Mouse (Mus musculus): Measurements from ENCODE around the gene Pelo.

Gene Pelo

DNA sequence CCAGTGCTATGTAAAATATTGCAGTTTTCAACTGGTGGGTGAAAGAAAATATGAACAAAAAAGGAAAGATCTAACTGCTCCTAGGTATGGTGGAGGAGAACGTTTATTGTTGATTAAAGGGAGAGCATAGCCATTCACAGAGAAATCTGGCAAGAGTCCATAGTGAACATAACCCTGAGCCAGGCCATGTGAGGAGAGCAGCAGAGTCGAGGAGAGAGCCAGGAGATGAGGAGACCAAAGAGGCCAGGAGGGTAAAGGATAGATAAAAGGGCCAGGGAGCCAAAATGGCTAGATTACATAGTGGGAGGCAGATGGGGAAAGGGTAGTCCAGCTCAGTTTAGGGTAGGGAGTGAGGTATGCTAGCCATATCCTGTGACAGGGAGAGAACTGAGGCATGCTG is 6.2 kb upstream of the Pelo start:
- DNase-seq, result no peak

DNA sequence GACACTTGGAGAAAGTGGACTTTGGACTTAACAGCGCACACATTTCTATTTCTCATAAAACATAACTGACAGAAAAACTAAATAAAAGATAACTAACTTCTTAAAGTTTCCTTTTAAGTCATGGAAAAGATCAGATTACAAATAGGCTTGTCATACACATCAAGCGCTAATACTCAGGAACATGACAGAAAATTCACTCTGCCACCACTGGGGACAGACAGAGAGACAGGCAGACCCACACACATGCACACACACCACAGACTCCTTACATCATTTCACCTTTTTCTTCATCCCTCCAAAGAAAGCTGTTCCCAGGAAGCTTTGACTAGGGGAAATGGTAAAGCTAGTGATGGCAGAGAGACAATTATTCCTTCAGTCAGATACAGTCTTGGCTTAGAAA is 5.4 kb upstream of the Pelo start:
- DNase-seq, result no peak

DNA sequence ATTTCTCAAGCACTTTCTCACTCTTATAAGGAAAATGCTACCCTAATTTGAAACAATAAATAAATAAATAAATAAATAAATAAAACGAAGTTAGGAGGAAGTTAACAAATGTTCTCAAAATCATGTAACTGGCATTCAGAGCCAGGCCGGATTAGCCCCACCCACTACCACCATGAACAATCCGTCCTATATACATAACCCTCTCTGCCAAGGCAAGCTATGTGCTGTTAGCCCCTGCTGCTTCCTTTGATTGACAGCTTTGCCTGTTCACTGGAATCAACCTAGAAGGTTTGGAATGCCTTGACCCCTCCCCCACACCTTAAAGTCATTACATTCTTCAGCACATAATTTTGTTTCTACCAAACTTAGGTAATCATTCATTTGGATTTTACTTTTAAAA is 1.5 kb upstream of the Pelo start:
- peak in 1 of 2 experiments; percentile 7 for DNase-seq

DNA sequence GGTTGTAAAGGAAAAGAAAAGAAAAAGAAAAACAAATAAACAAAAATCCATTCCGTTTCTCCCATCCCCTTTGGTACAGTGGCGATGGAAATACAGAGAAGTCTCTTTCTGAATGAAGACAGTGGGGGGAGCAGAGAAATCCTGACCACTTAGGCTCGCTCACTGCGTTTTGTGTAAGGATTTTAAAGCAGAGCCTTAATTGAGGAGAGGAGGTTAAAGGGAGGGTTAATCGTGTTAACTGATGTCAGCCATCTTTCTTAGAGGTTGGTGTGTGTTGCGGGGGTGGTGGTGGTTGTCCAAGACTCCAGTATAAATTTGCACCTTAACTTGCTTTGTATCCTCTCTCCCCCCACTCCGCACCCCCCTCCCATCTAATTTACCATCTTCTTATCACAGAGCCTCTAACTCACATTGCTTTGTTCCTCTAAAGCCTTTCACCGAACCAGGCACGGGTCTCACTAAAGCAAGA is 1.0 kb upstream of the Pelo start:
- DNase-seq, result no peak

DNA sequence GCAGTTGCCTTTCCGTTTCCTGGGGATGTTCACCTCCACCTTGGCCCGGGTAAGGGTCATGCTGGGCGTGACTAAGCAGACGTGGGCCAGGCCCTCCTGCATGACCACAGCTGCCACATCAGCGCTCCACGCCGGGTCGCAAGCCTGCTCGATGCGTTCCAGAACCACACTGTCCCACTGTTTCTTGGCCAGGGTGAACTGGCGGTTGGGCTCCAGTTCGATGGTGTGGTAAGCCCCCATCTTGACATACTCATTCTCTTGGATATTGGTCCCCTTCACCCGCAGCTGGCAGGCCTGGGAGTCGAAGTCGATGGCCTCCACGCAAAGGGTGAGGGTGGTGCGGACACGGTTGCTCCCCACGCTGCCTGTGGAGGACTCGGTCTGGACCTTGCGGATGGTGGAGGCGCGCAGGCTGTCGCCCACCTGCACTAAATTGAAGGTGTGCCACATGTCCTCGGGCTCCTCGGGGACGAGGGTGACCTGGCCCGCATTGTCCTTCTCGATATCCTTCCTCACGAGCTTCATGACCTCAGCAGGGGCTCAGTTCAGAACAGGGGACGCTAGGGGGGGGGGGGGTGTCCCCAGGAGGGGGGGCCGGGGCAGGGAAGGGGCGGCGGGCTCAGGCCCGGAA is 476 bp downstream of the Pelo start:
- DNase-seq, result peak in 1 of 2 experiments; percentile 33

DNA sequence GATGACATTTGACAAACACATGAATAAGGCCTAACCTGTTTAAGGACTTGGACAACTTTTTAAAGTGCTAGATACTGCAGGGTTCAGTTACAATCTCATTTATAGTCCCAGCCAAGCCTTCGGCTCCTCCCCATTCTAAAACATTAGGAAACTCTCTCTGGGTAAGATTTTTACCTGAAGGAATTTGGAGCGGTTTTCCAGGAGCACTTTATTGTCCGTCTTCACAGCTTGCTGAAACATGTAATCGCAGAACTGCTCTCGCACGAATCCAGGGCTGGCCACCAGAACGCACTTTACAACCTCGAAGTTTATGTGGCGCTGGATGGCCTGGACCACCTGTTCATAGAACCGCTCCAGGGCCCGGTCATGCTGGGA is 979 bp downstream of the Pelo start:
- DNase-seq, result no peak

DNA sequence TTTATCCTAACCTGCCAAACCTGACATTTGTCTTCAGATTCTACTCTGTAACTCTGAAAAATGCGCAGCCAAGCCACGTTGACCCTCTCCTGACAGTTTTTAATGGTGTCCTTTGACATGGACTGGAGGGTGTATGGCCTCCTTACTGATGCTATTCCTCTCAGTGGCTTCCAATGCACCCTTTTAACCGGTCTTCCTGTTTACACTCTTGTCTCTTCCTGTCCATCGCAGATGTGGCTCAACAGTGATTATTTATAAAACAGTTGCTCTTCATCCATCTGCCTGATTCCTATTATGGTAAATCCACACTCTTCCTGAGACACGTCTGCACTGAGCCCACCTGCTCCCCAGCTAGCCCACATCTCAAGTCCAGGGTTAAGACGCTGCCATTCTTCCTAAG is 4.0 kb downstream of the Pelo start:
- DNase-seq, result no peak

DNA sequence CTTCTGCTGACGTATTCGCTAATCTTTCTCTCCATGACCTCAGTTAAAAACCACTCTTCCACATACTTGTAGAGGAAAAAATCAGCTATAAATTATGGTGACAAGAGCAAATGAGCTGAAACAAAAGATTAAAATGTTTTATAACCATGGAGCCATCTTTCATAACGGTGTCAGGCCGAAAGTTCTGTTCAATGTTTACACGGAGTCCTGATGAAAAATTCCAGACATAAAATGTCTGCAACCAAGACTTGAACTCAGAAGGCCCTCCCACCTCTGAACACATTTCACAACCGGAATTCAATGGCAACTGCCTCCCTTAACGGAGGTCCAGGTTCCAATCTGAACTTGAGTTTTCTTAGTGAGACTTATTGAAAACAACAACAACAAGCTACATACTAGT is 7.6 kb downstream of the Pelo start:
- no peak for DNase-seq

DNA sequence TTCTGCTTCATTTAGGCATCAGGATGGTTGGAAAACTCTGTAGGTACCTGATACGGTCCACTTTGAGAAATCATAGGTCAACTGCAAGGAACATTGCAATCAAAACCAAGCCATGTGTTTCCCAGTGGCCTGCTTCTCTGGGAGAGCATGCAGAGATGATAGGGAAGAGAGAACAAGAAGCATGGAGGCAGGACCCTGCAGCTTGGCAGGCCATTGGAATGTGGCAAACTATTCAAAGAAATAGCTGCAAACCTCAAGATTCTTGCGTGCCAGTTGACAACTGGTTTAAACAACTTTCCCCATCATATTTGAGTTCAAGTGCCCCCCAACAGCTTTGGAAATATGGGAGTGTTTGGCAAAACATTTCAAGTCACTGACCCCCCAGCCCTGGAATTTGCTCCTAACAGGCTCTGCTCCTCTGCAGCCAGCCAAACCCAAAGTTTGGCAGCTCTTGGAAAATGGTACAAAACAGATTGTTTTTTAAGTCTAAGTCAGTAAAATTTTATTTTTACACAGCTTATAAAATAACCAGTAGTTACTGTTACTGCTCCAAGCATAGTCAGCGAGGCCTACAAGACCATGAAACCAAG is 9.9 kb downstream of the Pelo start:
- no peak for DNase-seq

DNA sequence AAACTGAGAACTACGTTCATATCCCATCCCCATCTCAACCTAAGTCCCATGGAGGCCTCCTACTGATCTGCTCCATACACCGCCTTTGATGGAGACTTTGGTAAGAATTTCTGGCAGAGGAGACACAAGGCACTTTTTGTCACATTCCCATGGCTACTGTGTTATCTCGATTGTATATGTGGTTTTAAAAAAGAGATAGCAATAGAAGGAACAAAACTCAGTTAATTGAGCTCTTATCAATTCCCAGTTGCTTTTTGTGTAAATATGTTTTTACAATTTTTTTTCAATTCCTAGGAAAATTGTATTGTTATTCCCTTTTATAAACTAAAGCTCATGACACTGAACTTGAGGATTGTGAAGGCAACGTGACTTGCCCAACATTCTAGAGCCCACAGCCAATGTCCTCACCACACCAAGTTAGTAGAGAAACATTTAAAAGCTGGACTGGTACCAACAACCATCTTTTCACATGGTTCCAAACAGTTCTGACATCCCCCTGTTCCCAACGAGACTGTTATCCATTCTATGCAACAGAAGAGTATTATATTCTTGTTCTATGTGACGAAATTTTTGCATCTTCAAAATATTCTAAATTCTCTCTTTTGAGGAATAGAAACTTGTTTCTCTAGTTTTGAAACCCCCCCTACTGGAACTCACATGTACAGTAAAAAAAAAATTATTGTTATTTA is 10.8 kb downstream of the Pelo start:
- no peak for DNase-seq

DNA sequence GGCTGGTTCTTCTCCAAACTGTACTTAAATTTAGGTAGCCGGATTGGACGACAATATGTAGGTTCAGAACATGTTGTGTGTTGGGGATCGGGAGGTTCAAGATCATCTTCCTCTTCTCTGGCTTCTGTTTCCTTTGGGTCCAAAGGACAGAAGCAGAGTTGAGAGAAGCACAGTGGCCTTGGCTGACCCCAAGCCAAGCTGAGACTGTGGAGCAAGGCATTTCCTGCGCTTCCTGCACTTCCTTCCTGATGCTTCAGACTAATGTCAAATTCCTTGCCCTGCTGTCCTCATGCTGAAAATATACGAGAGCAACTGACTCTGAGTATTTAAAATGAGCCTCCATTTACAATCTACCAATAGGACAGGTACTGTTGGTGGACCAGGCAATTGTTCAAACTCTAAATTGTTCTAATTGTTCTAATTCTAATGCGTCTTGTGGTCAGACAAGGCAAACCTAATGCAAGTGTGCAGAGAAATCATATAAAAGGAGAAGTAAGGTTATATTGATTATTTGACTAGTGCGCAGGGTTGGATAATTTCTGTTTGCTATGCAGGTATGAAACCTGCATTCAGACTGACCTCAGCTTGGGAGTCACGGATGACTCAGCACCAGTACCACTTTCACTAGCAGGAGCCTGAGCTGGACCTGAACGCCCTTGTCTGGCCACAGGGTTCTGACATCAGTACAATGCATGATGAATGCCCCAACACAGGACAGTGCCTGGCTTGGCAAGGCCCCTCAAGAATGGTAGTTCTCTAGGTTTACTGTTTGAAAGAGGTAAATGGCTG is 12.4 kb downstream of the Pelo start:
- DNase-seq, result no peak

DNA sequence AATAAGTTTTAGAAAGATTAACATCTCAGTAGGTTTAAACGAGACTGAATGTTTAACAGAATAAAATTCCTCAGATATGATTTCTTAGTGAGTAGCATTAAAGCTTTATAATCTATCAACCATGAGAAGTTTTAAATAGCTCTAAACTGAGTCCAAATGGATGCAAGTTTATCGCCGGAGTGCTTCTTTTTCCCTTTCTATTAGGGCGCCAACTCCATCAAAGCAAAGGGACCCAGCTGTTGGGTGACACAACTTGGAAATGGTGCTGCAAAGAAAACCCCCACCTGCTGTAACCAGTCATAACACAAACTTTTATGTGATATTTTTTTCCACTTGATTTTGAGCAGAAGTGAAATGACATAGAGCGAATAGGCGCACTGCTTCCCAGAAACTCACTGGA is 17.6 kb downstream of the Pelo start:
- no peak for DNase-seq

DNA sequence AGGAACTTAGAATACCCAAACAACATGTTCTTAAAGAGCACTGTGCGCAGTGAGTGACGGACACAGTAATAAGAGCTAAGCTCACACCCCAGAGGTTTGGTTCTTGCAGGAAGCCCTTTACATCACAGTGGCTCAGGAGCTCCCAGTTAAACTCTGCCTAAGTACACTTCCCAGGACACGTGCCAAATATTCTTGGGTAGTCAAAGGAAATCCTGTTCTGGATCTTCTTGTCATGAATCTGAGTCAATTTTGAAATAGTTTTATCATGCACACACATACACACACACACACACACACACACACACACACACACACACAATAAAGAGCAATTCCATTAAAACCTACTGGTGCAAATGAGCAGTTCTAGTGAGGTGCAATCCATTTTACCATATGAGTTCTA is 18.6 kb downstream of the Pelo start:
- DNase-seq, result no peak

DNA sequence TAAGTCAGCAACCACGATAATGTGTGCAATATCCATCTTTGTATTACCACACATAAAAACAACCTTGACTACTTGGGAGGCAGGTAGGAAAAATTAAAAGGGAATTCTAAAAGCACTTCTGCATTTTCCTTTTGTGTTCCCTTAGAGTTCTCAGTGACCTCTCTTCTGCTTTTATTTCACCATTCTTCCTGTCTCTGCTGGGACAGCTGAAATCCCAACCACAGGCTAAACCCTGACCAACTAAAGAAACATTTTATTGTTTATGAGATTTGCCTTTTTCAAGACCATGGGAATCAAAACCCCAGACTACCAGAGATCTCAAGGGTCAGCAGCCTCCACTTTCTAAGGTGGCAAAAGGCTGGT is 22.0 kb downstream of the Pelo start:
- DNase-seq, result no peak

DNA sequence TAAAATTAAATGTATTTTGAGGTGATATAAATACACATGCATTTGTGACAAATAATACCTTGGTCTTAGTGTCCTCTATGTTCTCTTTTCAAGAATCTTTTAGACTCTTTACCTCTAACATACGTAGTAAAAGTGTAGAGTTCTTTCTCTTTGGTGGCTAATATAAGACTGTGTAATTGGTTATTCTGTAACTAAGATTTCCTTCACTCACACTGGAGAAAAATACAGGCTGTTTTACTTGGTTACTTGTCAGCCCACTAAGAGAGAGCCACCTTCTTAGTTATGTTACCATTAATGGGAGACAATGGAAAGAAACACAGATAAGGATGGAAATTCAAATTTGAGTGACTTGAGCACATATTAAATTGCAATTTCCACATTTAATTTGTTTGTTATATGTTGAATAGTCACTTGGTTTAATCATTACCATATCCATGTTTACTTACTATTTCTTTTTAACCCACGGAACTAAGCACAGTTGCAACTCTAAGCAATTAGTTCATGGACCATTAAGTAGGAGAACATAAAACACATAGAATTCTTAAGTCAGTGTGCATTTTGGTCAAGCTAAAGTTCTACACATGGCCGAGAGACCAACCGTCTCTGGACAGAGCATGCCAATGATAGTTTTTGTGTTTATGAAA is 22.5 kb downstream of the Pelo start:
- DNase-seq, result no peak

DNA sequence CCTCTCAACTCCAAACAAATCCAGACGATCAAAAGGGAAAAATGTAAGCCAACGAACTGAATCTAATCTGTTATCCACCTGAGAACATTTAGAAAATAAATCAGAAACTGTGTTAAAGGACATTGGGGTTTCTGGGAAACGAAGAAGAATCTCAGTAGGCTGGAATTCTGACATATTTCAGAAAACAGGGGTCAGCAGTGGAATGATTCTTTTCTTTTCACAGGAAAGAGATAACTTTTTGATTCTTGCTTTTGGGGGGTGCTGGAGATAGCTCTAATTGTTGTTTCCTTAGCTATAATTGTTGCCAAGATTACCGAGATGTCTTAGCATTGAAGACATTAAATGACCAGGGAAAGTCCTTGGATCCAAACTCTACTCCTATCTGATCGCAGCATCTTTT is 32.4 kb downstream of the Pelo start:
- DNase-seq, result no peak

DNA sequence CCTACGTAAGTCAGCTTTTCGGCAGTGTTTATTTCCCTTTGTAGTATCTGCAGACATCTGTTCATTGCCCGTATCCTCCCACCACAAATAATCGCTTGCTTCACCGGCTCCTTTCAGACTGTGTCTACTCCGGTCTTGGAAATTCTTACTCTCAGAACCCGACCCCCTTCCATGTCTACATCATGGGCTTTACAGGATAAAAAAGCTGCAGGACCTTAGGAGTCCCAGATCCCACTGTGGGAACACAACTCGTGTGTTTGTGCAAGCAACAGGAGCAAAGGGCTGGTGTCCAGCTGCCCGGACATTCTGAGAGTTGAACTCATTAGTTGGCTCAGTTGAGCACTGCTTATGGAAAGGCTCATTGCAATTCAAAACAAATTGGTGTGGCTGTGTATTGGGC is 35.2 kb downstream of the Pelo start:
- no peak for DNase-seq

DNA sequence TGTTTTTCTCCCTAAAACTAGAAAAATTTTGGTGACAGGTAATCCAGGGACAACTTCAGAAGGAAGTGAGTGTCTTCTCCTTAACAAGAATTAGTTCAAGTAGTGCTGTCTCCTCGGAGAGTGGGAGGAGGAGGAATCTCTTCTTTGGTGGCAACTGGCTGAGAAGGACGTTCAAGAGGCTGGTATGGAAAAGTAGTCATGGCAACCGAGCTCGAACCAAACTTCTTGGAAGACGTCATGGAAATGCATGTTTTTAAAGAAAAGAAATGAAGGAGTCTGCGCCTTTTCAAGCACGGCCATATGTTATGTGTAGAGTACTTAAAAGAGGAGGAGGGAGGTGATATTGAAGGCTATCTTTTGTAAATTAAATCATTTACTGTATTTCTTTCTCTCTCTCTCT is 37.4 kb downstream of the Pelo start:
- DNase-seq, result no peak

DNA sequence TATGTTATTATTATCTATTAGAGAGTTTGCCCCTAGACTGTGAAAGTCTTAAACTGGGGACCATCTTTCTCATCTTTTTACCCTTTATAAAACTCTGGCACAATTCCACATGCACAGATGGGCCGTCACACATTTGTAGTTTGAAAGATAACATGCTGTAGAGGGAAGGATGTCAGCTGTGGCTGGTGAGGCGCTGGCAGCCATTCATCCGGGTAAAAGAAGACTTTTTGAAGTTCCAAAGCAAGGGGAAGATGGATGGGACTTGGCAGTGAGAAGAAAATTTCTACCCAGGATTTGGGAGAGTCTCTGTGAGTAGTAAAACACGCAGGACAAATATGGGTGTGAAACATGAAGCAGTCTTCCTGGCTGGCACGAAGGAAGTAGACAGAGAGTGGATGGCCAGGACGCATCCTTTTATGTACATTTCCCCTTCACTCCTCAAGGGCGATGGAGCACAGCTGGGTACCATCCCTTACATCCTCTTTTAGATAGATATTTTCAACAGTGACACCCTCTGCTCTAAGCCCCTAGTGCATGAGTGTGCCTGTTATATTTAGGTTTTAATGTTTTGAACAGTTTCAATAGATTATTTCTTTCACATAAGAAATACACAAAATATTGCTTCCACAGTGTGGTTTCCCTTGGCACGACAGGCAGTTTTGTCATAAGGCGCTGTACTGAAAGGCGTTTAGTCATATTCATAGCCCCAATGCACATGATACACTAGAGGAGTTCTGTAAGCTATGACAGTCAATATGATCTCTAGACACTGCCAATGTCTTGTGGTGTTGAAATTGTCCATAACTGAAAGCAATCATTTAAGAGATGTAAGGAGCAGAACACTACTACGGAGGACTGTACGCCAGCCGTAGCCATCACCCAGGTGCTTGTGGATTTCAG is 39.1 kb downstream of the Pelo start:
- no peak for DNase-seq

DNA sequence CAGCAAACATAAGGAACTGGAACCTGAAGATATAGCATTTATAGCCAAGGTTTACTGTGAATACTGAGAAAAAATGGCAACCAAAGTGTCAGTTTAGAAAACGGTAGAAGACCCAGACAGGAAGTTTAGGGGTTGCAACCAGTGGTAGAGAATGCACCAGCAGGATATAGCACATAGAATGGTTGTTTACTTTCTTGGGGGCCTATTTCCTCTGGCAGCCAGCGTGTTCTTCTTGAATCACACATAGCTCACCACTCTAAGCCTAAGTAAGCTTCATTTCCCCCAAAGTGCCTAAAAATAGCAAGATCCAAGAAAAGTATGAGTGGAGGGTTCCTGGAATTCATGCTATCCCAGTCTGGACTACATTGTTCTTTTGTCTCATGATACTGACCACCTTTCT is 47.3 kb downstream of the Pelo start:
- no peak for DNase-seq

All from cerebellum, adult 18-20 months (tissue).